Mouse (Mus musculus): Measurements from ENCODE around the gene AU018091. TPM values are rescaled to one million over a fixed set of nuclear protein-coding genes. Genes with fewer than 3 reads are reported as not detected.
"Not testable (repeated sequence)": the region's sequence is repeated elsewhere in the genome, so short reads cannot be mapped to it uniquely, and the experiment has no call there.

Gene AU018091
- polyA plus RNA-seq, 1 experiment from 2014 or later = not detected

DNA sequence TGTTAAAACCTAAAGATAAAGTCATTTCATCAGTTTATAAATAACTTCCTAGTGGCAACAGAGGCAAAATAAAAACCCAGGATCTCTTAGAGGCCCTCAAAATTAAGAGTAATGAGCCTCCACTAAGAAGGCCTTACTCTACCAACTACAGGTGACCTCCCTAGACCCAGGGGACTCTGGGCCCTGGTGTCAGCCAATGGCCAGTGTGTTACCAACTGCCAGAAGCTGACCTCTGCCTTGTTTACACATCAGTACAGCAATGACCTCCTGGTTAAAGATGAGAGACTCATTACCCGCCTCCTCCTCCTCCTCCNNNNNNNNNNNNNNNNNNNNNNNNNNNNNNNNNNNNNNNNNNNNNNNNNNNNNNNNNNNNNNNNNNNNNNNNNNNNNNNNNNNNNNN lies 17.1 kb upstream of the AU018091 start:
- no peaks in the 10 kb centered on the region for H3K4me1 ChIP-seq (ENCODE audit: control insufficient read depth, insufficient read depth, low read length)
- H3K27me3 ChIP-seq (replicated peaks; ENCODE audit: control insufficient read depth, insufficient read depth, low read length) = no peaks in the 10 kb centered on the region
- WGBS = 50% methylated on average over 1 of the region's 1 CpGs
- no peaks in the 10 kb centered on the region for H3K36me3 ChIP-seq (ENCODE audit: control insufficient read depth, insufficient read depth, low read length)
- no peak overlapping the region for H3K4me3 ChIP-seq (ENCODE audit: low read length)
- no peak overlapping the region for H3K4me2 ChIP-seq (ENCODE audit: low read depth, low read length)
- ATAC-seq = no peak
- H3K9ac ChIP-seq (ENCODE audit: low read depth, low read length) = no peak overlapping the region
- H3K9me3 ChIP-seq (ENCODE audit: control insufficient read depth, low read length) = no peaks in the 10 kb centered on the region
- no peak overlapping the region for H3K27ac ChIP-seq (ENCODE audit: low read length)

GRCm38 (mm10) chr7:3184394-3184793 lies 15.4 kb upstream of the AU018091 start:
- Histone ChIP-seq H3K4me1 (ENCODE audit: control insufficient read depth, insufficient read depth, low read length) (no peaks in the 10 kb centered on the region), H3K9me3 (ENCODE audit: control insufficient read depth, low read length) (no peaks in the 10 kb centered on the region), H3K4me2 (ENCODE audit: low read depth, low read length) (no peak overlapping the region), H3K27me3 (replicated peaks; ENCODE audit: control insufficient read depth, insufficient read depth, low read length) (no peaks in the 10 kb centered on the region), H3K36me3 (ENCODE audit: control insufficient read depth, insufficient read depth, low read length) (no peaks in the 10 kb centered on the region), H3K27ac (ENCODE audit: low read length) (no peak overlapping the region), H3K9ac (ENCODE audit: low read depth, low read length) (no peak overlapping the region), H3K4me3 (ENCODE audit: low read length) (no peak overlapping the region)
- 41% methylated on average over 4 of the region's 4 CpGs for WGBS
- ATAC-seq = no peak

- H3K9ac ChIP-seq (ENCODE audit: low read depth, low read length); H3K4me3 ChIP-seq (ENCODE audit: low read length); ATAC-seq; H3K27ac ChIP-seq (ENCODE audit: low read length); H3K4me1 ChIP-seq (ENCODE audit: control insufficient read depth, insufficient read depth, low read length); H3K27me3 ChIP-seq (replicated peaks; ENCODE audit: control insufficient read depth, insufficient read depth, low read length); H3K36me3 ChIP-seq (ENCODE audit: control insufficient read depth, insufficient read depth, low read length); H3K4me2 ChIP-seq (ENCODE audit: low read depth, low read length); H3K9me3 ChIP-seq (ENCODE audit: control insufficient read depth, low read length): not testable (repeated sequence)
- 87% methylated on average over 22 of the region's 24 CpGs for WGBS
Measured at GRCm38 (mm10) chr7:3180958-3181357, 12.0 kb upstream of the AU018091 start.

DNA sequence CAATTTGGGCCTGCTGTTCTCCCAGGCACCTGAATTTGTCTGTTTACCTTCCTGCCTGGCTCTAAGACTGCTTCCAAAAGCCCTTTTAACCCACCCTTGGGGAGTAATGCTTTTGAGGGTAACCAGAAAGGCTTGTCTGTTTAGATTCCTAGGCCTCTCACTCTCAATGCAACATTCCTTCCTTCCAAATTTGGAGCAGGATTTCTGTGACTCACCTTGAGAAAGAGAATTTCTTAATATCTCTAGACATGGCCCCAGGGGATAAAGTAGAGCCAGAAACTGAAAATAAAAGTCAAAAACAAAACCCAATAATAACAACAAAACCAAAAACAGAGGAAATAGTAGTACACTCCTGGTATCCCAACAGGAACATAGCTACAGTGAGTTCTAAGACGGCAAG lies 707 bp downstream of the AU018091 start:
- Histone ChIP-seq H3K4me3 (ENCODE audit: low read length) (no peak overlapping the region), H3K4me1 (ENCODE audit: control insufficient read depth, insufficient read depth, low read length) (no peaks in the 10 kb centered on the region), H3K4me2 (ENCODE audit: low read depth, low read length) (no peak overlapping the region), H3K36me3 (ENCODE audit: control insufficient read depth, insufficient read depth, low read length) (no peaks in the 10 kb centered on the region), H3K9me3 (ENCODE audit: control insufficient read depth, low read length) (no peaks in the 10 kb centered on the region), H3K27ac (ENCODE audit: low read length) (no peak overlapping the region), H3K27me3 (replicated peaks; ENCODE audit: control insufficient read depth, insufficient read depth, low read length) (no peaks in the 10 kb centered on the region), H3K9ac (ENCODE audit: low read depth, low read length) (no peak overlapping the region)
- ATAC-seq = no peak
- 80% methylated on average over 1 of the region's 1 CpGs for WGBS

GRCm38 (mm10) chr7:3166270-3166669 lies 2.7 kb downstream of the AU018091 start:
- Histone ChIP-seq H3K4me1 (ENCODE audit: control insufficient read depth, insufficient read depth, low read length) (no peaks in the 10 kb centered on the region), H3K4me2 (ENCODE audit: low read depth, low read length) (no peak overlapping the region), H3K36me3 (ENCODE audit: control insufficient read depth, insufficient read depth, low read length) (no peaks in the 10 kb centered on the region), H3K27me3 (replicated peaks; ENCODE audit: control insufficient read depth, insufficient read depth, low read length) (no peaks in the 10 kb centered on the region), H3K4me3 (ENCODE audit: low read length) (no peak overlapping the region), H3K9ac (ENCODE audit: low read depth, low read length) (no peak overlapping the region), H3K9me3 (ENCODE audit: control insufficient read depth, low read length) (no peaks in the 10 kb centered on the region), H3K27ac (ENCODE audit: low read length) (no peak overlapping the region)
- ATAC-seq = no peak
- WGBS = 92% methylated on average over 4 of the region's 4 CpGs

GRCm38 (mm10) chr7:3164991-3165390 lies 4.0 kb downstream of the AU018091 start:
- Histone ChIP-seq H3K27me3 (replicated peaks; ENCODE audit: control insufficient read depth, insufficient read depth, low read length) (no peaks in the 10 kb centered on the region), H3K27ac (ENCODE audit: low read length) (no peak overlapping the region), H3K36me3 (ENCODE audit: control insufficient read depth, insufficient read depth, low read length) (no peaks in the 10 kb centered on the region), H3K4me3 (ENCODE audit: low read length) (no peak overlapping the region), H3K4me1 (ENCODE audit: control insufficient read depth, insufficient read depth, low read length) (no peaks in the 10 kb centered on the region), H3K4me2 (ENCODE audit: low read depth, low read length) (no peak overlapping the region), H3K9me3 (ENCODE audit: control insufficient read depth, low read length) (no peaks in the 10 kb centered on the region), H3K9ac (ENCODE audit: low read depth, low read length) (no peak overlapping the region)
- ATAC-seq = no peak

- Histone ChIP-seq H3K27ac (ENCODE audit: low read length) (no peak overlapping the region), H3K4me3 (ENCODE audit: low read length) (no peak overlapping the region), H3K9me3 (ENCODE audit: control insufficient read depth, low read length) (no peaks in the 10 kb centered on the region), H3K9ac (ENCODE audit: low read depth, low read length) (no peak overlapping the region), H3K27me3 (replicated peaks; ENCODE audit: control insufficient read depth, insufficient read depth, low read length) (no peaks in the 10 kb centered on the region), H3K36me3 (ENCODE audit: control insufficient read depth, insufficient read depth, low read length) (no peaks in the 10 kb centered on the region), H3K4me1 (ENCODE audit: control insufficient read depth, insufficient read depth, low read length) (no peaks in the 10 kb centered on the region), H3K4me2 (ENCODE audit: low read depth, low read length) (no peak overlapping the region)
- ATAC-seq = no peak
- 78% methylated on average over 6 of the region's 6 CpGs for WGBS
Measured at GRCm38 (mm10) chr7:3164381-3164780, 4.6 kb downstream of the AU018091 start.

DNA sequence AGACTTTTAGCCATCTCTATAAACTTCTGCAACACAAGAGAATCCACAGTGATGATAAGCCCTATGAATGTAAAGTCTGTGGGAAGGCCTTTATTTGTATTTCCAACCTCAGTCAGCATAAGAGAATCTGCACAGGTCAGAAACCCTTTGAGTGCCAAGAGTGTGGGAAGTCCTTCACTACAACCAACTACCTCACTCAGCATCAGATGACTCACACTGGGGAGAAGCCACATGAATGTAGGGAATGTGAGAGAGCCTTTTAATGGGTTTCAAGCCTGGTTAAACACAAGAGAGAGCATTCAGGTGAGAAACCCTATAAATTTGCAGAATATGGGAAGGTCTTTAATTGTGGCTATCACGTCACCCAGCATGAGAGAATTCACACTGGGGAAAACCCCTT lies 18.6 kb downstream of the AU018091 start:
- no peaks in the 10 kb centered on the region for H3K4me1 ChIP-seq (ENCODE audit: control insufficient read depth, insufficient read depth, low read length)
- H3K27ac ChIP-seq (ENCODE audit: low read length) = no peak overlapping the region
- H3K36me3 ChIP-seq (ENCODE audit: control insufficient read depth, insufficient read depth, low read length) = no peaks in the 10 kb centered on the region
- 83% methylated on average over 1 of the region's 1 CpGs for WGBS
- H3K9me3 ChIP-seq (ENCODE audit: control insufficient read depth, low read length) = no peaks in the 10 kb centered on the region
- no peak overlapping the region for H3K4me3 ChIP-seq (ENCODE audit: low read length)
- no peak overlapping the region for H3K4me2 ChIP-seq (ENCODE audit: low read depth, low read length)
- H3K27me3 ChIP-seq (replicated peaks; ENCODE audit: control insufficient read depth, insufficient read depth, low read length) = no peaks in the 10 kb centered on the region
- H3K9ac ChIP-seq (ENCODE audit: low read depth, low read length) = no peak overlapping the region
- ATAC-seq = no peak

GRCm38 (mm10) chr7:3146072-3146471 lies 22.9 kb downstream of the AU018091 start:
- Histone ChIP-seq H3K27ac (ENCODE audit: low read length) (no peak overlapping the region), H3K4me2 (ENCODE audit: low read depth, low read length) (no peak overlapping the region), H3K27me3 (replicated peaks; ENCODE audit: control insufficient read depth, insufficient read depth, low read length) (no peaks in the 10 kb centered on the region), H3K4me3 (ENCODE audit: low read length) (no peak overlapping the region), H3K9ac (ENCODE audit: low read depth, low read length) (no peak overlapping the region), H3K36me3 (ENCODE audit: control insufficient read depth, insufficient read depth, low read length) (no peaks in the 10 kb centered on the region), H3K9me3 (ENCODE audit: control insufficient read depth, low read length) (no peaks in the 10 kb centered on the region), H3K4me1 (ENCODE audit: control insufficient read depth, insufficient read depth, low read length) (no peaks in the 10 kb centered on the region)
- no peak for ATAC-seq

DNA sequence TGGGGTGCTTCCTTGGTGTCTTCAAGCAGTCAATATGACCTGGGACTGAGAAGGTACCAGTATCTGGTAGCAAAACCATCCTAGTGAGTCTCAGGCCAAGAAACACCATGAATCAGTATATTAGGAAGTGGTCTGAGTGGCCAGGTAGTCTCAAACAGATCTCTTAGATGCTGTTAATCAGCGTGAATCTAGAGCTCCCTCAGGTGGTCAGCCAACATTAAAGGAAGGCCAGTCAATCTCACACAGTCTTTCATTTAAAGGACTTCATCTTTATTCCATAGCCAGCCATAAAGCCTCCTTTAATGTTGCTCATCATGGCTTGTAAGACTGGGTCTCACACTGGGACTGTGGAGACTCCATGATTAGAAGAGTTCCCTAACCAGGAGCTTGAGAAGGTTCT lies 25.7 kb downstream of the AU018091 start:
- Histone ChIP-seq H3K9me3 (ENCODE audit: control insufficient read depth, low read length) (no peaks in the 10 kb centered on the region), H3K4me1 (ENCODE audit: control insufficient read depth, insufficient read depth, low read length) (no peaks in the 10 kb centered on the region), H3K27ac (ENCODE audit: low read length) (no peak overlapping the region), H3K9ac (ENCODE audit: low read depth, low read length) (no peak overlapping the region), H3K4me2 (ENCODE audit: low read depth, low read length) (no peak overlapping the region), H3K27me3 (replicated peaks; ENCODE audit: control insufficient read depth, insufficient read depth, low read length) (no peaks in the 10 kb centered on the region), H3K36me3 (ENCODE audit: control insufficient read depth, insufficient read depth, low read length) (no peaks in the 10 kb centered on the region), H3K4me3 (ENCODE audit: low read length) (no peak overlapping the region)
- ATAC-seq = no peak
- WGBS = 13% methylated on average over 1 of the region's 1 CpGs

Measured in intestine, embryonic 16.5 days (tissue).